Mouse (Mus musculus) E14TG2a.4 (cell line): ENCODE data around the gene Kdelc1.

ENCODE experiments used
- CTCF ChIP-seq: conservative IDR thresholded peaks from 2 replicates; pipeline ENCODE4 v1.5.1; 2014; ENCODE audit warnings: low read length
- NANOG ChIP-seq: IDR thresholded peaks from 2 replicates; pipeline ENCODE4 v1.6.1; 2014; ENCODE audit warnings: borderline replicate concordance, low read length, mixed read lengths
- POU5F1 ChIP-seq: IDR thresholded peaks from 2 replicates; pipeline ENCODE4 v1.6.1; 2014; ENCODE audit warnings: low read length, borderline replicate concordance

- TF ChIP-seq CTCF (peak; percentile 40), NANOG (no peak), POU5F1 (no peak)
Measured at GRCm38 (mm10) chr1:44155287-44155686, 36.7 kb upstream of the Kdelc1 start.
